Mouse (Mus musculus): ENCODE measurements at regions not wholly inside any gene's neighbourhood (a gene's known extent, or its start where the extent isn't known, plus 50 kb on each side); places are given as distances from the start of the nearest gene placed in this dataset.

- H3K4me1 ChIP-seq (ENCODE audit: control insufficient read depth, insufficient read depth, low read length), result no peaks in the 10 kb centered on the region
- no peak overlapping the region for H3K4me3 ChIP-seq (ENCODE audit: insufficient read depth, low read depth, low read length)
- whole genome bisulfite sequencing, result 84% methylated on average over 2 of the region's 2 CpGs
- H3K27me3 ChIP-seq (replicated peaks; ENCODE audit: control insufficient read depth, insufficient read depth, low read length), result no peaks in the 10 kb centered on the region
- TF ChIP-seq POLR2A (IDR thresholded peaks at IDR 0.05; ENCODE audit: low read depth, low read length) (no peak), CTCF (conservative IDR thresholded peaks at IDR 0.05; ENCODE audit: insufficient read depth, insufficient read length, low read depth, low read length) (no peak)
- H3K27ac ChIP-seq (ENCODE audit: insufficient read depth, low read depth, low read length), result no peak overlapping the region
- no peak for DNase-seq
- H3K36me3 ChIP-seq (ENCODE audit: control insufficient read depth, insufficient read depth, low read length), result no peaks in the 10 kb centered on the region
Observed at GRCm38 (mm10) chr1:185121552-185121951, 82.4 kb upstream of the Rab3gap2 start.

GRCm38 (mm10) chr1:185120416-185120815 is 83.5 kb upstream of the Rab3gap2 start:
- TF ChIP-seq POLR2A (IDR thresholded peaks at IDR 0.05; ENCODE audit: low read depth, low read length) (no peak), CTCF (conservative IDR thresholded peaks at IDR 0.05; ENCODE audit: insufficient read depth, insufficient read length, low read depth, low read length) (no peak)

GRCm38 (mm10) chr1:185117711-185118110 is 86.2 kb upstream of the Rab3gap2 start:
- 56% methylated on average over 5 of the region's 5 CpGs for WGBS
- no peak for TF ChIP-seq CTCF (conservative IDR thresholded peaks at IDR 0.05; ENCODE audit: insufficient read depth, insufficient read length, low read depth, low read length)
- TF ChIP-seq POLR2A (IDR thresholded peaks at IDR 0.05; ENCODE audit: low read depth, low read length), result no peak
- no peak for DNase-seq
- H3K27ac ChIP-seq (ENCODE audit: insufficient read depth, low read depth, low read length), result no peak overlapping the region
- no peaks in the 10 kb centered on the region for H3K27me3 ChIP-seq (replicated peaks; ENCODE audit: control insufficient read depth, insufficient read depth, low read length)
- H3K36me3 ChIP-seq (ENCODE audit: control insufficient read depth, insufficient read depth, low read length), result no peaks in the 10 kb centered on the region
- H3K4me3 ChIP-seq (ENCODE audit: insufficient read depth, low read depth, low read length), result no peak overlapping the region
- no peaks in the 10 kb centered on the region for H3K4me1 ChIP-seq (ENCODE audit: control insufficient read depth, insufficient read depth, low read length)

More at GRCm38 (mm10) chr1:185120416-185120815, 83.5 kb upstream of the Rab3gap2 start:
- 61% methylated on average over 2 of the region's 2 CpGs for WGBS
- Histone ChIP-seq H3K36me3 (ENCODE audit: control insufficient read depth, insufficient read depth, low read length) (no peaks in the 10 kb centered on the region), H3K4me3 (ENCODE audit: insufficient read depth, low read depth, low read length) (no peak overlapping the region), H3K27me3 (replicated peaks; ENCODE audit: control insufficient read depth, insufficient read depth, low read length) (no peaks in the 10 kb centered on the region), H3K4me1 (ENCODE audit: control insufficient read depth, insufficient read depth, low read length) (no peaks in the 10 kb centered on the region), H3K27ac (ENCODE audit: insufficient read depth, low read depth, low read length) (no peak overlapping the region)
- DNase-seq, result no peak

- no peak for TF ChIP-seq CTCF (conservative IDR thresholded peaks at IDR 0.05; ENCODE audit: insufficient read depth, insufficient read length, low read depth, low read length)
- TF ChIP-seq POLR2A (IDR thresholded peaks at IDR 0.05; ENCODE audit: low read depth, low read length), result no peak
- no peak overlapping the region for H3K27ac ChIP-seq (ENCODE audit: insufficient read depth, low read depth, low read length)
- H3K4me3 ChIP-seq (ENCODE audit: insufficient read depth, low read depth, low read length), result no peak overlapping the region
- H3K27me3 ChIP-seq (replicated peaks; ENCODE audit: control insufficient read depth, insufficient read depth, low read length), result no peaks in the 10 kb centered on the region
- H3K36me3 ChIP-seq (ENCODE audit: control insufficient read depth, insufficient read depth, low read length), result no peaks in the 10 kb centered on the region
- no peak for DNase-seq
- no peaks in the 10 kb centered on the region for H3K4me1 ChIP-seq (ENCODE audit: control insufficient read depth, insufficient read depth, low read length)
- 21% methylated on average over 6 of the region's 6 CpGs for WGBS
Observed at GRCm38 (mm10) chr1:185113687-185114086, 90.2 kb upstream of the Rab3gap2 start.

- Histone ChIP-seq H3K27ac (ENCODE audit: insufficient read depth, low read depth, low read length) (no peak overlapping the region), H3K27me3 (replicated peaks; ENCODE audit: control insufficient read depth, insufficient read depth, low read length) (no peaks in the 10 kb centered on the region), H3K4me1 (ENCODE audit: control insufficient read depth, insufficient read depth, low read length) (no peaks in the 10 kb centered on the region), H3K4me3 (ENCODE audit: insufficient read depth, low read depth, low read length) (no peak overlapping the region), H3K36me3 (ENCODE audit: control insufficient read depth, insufficient read depth, low read length) (no peaks in the 10 kb centered on the region)
- WGBS, result 52% methylated on average over 4 of the region's 4 CpGs
- no peak for DNase-seq
- TF ChIP-seq CTCF (conservative IDR thresholded peaks at IDR 0.05; ENCODE audit: insufficient read depth, insufficient read length, low read depth, low read length), result no peak
- no peak for TF ChIP-seq POLR2A (IDR thresholded peaks at IDR 0.05; ENCODE audit: low read depth, low read length)
Observed at GRCm38 (mm10) chr1:185112017-185112399, 91.9 kb upstream of the Rab3gap2 start.

GRCm38 (mm10) chr1:185111347-185112016 is 92.4 kb upstream of the Rab3gap2 start:
- TF ChIP-seq CTCF (conservative IDR thresholded peaks at IDR 0.05; ENCODE audit: insufficient read depth, insufficient read length, low read depth, low read length), result no peak
- no peak for TF ChIP-seq POLR2A (IDR thresholded peaks at IDR 0.05; ENCODE audit: low read depth, low read length)
- DNase-seq, result no peak
- Histone ChIP-seq H3K36me3 (ENCODE audit: control insufficient read depth, insufficient read depth, low read length) (no peaks in the 10 kb centered on the region), H3K4me3 (ENCODE audit: insufficient read depth, low read depth, low read length) (no peak overlapping the region), H3K4me1 (ENCODE audit: control insufficient read depth, insufficient read depth, low read length) (no peaks in the 10 kb centered on the region), H3K27me3 (replicated peaks; ENCODE audit: control insufficient read depth, insufficient read depth, low read length) (no peaks in the 10 kb centered on the region), H3K27ac (ENCODE audit: insufficient read depth, low read depth, low read length) (no peak overlapping the region)
- 57% methylated on average over 10 of the region's 10 CpGs for WGBS

- H3K36me3 ChIP-seq (ENCODE audit: control insufficient read depth, insufficient read depth, low read length), result no peaks in the 10 kb centered on the region
- 75% methylated on average over 7 of the region's 7 CpGs for whole genome bisulfite sequencing
- H3K27me3 ChIP-seq (replicated peaks; ENCODE audit: control insufficient read depth, insufficient read depth, low read length), result no peaks in the 10 kb centered on the region
- no peak overlapping the region for H3K27ac ChIP-seq (ENCODE audit: insufficient read depth, low read depth, low read length)
- no peak overlapping the region for H3K4me3 ChIP-seq (ENCODE audit: insufficient read depth, low read depth, low read length)
- no peak for DNase-seq
- no peaks in the 10 kb centered on the region for H3K4me1 ChIP-seq (ENCODE audit: control insufficient read depth, insufficient read depth, low read length)
- TF ChIP-seq POLR2A (IDR thresholded peaks at IDR 0.05; ENCODE audit: low read depth, low read length) (no peak), CTCF (conservative IDR thresholded peaks at IDR 0.05; ENCODE audit: insufficient read depth, insufficient read length, low read depth, low read length) (no peak)
Observed at GRCm38 (mm10) chr1:185104945-185105884, 98.7 kb upstream of the Rab3gap2 start.

Data from kidney, adult 2 months (tissue).